Mouse (Mus musculus) brain, embryonic 14.5 days (tissue): Measurements from ENCODE around the gene Xlr5a.

Experiments used
- CTCF ChIP-seq: fragments of 200-500 bp; IDR thresholded peaks from 2 replicates; pipeline ENCODE4 v1.5.1; 2012; ENCODE audit warnings: inconsistent platforms, mild to moderate bottlenecking, moderate library complexity, borderline replicate concordance; ENCODE audit not compliant: insufficient read depth, insufficient read length; ENCODE audit errors: extremely low read depth
- POLR2A ChIP-seq: fragments of 200-500 bp; IDR thresholded peaks from 2 replicates; pipeline ENCODE4 v1.6.1; 2012; ENCODE audit warnings: mild to moderate bottlenecking, inconsistent platforms, borderline replicate concordance; ENCODE audit not compliant: poor library complexity, insufficient read depth, insufficient read length, severe bottlenecking; ENCODE audit errors: extremely low read depth

DNA sequence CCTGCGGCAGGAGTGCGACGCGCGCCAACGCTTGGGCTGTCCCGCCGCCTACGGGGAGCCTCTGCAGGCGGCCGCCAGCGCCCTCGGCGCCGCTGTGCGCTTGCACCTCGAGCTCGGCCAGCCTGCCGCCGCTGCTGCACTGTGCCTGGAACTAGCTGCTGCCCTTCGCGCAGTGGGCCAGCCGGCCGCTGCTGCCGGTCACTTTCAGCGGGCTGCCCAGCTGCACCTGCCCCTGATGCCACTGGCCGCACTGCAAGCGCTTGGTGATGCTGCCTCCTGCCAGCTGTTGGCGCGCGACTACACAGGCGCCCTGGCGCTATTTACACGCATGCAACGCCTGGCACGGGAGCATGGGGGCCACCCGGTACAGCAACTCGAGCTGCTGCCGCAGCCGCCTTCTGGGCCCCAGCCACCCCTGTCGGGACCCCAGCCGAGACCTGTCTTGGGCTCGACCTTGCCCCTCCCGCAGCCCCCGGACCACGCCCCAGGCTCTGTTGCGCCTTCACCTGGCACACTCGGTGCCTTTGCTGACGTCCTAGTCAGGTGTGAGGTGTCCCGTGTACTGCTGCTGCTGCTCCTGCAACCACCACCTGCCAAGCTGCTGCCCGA is 64.1 kb downstream of the Xlr5a start:
- TF ChIP-seq POLR2A: no peak
- no peak for TF ChIP-seq CTCF
